Mouse (Mus musculus) embryo, embryonic 10 days (tissue): Measurements from ENCODE around the gene Neurog3.

Experiments
- DNase-seq: peaks from one replicate; pipeline ENCODE4 v3.0.0-alpha.2; 2015; ENCODE audit warnings: low spot score

Gene Neurog3

DNA sequence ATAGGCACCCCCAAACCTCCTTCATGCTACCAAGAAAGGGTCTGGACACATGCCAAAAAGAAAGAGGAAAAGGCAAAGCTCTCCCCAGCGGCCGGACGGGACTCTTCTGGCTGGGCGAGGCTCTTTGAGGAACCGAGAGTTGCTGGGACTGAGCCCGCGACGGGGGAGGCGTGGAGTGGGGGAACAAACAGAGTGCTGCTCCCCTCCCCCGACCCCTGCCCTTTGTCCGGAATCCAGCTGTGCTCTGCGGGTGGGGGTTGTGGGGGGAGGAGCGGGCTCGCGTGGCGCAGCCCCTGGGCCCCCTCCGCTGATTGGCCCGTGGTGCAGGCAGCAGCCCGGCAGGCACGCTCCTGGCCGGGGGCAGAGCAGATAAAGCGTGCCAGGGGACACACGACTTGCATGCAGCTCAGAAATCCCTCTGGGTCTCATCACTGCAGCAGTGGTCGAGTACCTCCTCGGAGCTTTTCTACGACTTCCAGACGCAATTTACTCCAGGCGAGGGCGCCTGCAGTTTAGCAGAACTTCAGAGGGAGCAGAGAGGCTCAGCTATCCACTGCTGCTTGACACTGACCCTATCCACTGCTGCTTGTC lies at the start of gene Neurog3:
Gene Neurog3 (plus strand): TSS at position 400 of the 591 bp plus-strand sequence.
- peak; percentile 56 for DNase-seq

DNA sequence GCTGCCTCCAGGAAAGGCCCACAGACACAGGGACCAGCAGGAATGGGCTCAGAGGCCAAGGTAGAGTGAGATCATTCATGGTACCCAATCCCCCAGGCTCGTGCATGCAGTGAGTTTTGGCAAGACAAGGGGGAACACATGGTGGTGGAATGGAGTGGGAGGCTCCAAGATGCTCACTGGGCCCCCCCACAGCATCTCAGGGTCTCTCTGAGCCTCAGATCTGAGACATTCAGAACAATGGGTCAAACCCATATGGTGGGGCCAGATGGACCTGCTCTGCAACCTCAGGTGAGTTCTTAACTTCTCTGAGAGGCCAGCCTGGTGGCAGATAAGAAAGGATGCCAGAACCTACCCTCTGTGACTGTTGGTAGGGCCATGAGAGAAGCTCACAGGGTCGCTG lies 46.8 kb upstream of the Neurog3 start:
- no peak for DNase-seq

DNA sequence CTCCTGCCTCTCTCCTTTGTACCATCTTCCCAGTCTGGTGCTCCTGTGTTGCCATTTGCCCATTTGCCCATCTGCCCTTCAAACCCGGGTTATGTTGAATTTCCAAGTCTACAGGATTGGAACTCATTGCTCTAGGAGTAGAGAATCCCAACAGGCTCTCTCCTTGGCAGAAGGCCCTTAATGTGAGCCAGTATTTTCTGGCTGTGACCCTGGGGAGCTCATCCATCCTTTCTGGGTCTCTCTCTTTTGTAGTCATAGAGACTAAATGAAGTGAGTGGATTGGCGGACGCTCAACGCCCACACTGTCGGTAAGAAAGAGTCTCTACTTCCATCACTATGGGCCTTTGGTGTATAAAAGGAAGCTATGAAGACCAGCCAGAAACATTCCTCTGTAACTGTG lies 46.1 kb upstream of the Neurog3 start:
- DNase-seq, result no peak

DNA sequence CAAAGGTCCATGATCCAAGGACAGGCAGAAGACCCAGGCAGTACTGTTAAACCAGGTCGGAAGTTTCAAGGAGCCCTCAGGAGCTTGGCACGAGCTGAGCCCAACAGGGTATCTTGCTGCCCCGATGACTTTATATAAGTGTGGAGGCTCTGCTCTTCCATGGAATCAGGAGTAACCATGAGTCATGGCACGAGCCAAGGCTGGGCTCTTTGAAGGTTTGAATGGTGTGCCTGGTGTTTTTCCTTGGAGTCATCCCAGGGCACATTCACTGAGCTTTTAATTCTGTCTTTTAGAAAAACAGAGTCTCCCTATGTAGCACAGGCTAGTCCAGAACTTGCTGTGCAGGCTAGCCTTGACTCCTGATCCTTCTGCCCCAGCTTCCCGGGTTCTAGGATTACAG lies 44.5 kb upstream of the Neurog3 start:
- no peak for DNase-seq

DNA sequence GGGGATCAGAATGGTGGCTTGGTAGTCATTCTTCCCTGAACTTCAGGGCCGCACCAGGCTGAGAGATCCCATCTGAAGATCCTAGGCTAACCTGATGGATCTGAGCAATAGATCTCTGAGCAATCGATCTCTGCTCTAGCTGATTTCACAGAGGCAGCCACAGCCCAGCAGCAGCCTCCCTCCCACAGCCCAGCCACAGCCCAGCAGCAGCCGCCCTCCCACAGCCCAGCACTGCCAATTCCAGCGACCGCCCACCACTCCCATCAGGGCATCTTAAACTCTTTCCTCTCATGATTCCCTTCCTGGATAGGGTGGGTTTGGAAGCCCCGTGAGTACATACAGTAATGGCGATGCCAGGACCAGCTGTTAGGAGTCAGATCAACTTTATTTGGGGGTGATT lies 43.8 kb upstream of the Neurog3 start:
- no peak for DNase-seq

DNA sequence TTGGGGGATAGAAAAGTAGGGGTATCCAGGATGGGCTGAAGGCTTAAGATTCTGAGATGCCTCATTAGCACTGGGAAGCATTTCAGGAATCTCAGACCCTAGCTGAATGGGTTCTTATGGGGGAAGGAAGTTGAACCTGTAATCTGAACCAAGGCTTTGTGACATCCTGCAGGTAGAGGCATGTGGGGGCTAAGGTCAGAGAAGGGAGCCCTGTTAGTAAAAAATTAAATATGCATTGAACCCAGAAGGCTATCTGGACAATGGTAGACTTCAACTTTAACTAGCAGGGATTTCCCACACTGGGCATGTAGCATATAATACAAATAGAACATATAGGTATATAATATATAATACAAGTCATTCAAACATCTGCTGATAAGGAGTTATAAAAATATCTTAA lies 43.4 kb upstream of the Neurog3 start:
- no peak for DNase-seq

DNA sequence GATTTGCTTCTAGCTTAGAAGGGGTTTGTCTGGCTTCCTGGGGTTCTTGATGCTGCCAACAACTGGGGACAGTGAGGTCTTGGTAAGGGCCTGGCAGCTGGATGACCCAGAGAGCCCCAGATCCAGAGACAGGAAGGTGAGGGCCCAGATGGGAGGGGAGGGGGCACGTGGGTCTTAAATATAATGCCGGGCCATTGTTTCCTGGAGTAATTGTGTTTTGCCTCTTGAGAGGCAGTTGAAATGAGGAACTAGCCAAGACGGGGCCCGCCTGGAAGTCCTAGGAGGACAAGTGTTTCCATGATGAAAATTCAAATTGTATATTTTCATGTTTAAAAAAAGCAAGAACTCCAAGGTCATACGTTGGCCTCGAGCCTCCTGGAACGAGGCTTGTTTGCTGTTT lies 39.0 kb upstream of the Neurog3 start:
- DNase-seq, result no peak

DNA sequence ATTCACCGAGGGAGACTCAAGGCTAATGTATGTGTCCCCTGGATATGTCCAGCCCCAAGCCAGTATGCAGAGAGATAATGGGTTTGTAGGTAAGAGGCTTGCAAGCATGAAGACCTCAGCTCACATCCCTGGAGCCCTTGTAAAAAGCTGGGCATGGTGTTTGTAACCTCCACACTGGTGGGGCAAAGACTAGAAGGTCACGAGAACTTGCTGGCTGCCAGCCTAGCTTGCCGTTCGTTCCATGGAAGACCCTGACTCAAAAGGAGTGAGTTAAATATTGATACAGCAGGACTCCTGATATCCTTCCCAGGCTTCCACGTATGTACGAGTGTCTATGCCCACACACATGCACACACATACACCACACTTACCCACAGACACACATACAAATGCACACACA lies 38.5 kb upstream of the Neurog3 start:
- DNase-seq, result no peak

DNA sequence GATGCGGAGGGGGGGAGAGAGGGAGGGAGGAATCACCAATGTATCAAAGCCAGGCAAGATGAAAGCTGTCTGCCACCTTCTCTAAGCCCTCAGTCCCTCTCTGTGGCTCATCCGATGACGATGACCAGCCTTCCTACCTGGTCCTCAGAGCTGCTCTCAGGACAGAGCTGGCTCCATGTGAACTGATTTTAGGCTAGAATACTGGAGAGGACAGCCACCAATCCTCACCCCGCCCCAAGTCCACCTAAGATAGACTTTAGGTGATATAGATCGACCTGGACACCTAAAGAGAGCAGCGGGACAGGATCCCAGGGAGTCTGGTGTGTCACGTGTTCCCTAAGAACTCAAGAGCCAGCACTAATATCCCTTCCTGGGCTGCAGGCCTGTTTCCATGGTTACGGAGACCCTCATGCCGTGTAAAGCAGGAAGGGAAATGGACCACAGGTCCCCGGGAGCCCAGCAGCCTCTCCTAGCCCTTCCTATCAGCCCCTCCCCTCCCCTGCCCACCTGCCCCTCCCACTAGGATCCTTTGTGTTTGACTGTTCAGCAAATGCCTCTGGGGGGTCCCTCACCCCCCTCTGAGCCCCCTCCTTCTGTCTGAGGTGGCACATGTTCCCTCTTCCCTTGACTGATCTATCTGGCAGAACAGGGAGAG lies 33.0 kb upstream of the Neurog3 start:
- DNase-seq, result peak; percentile 21

DNA sequence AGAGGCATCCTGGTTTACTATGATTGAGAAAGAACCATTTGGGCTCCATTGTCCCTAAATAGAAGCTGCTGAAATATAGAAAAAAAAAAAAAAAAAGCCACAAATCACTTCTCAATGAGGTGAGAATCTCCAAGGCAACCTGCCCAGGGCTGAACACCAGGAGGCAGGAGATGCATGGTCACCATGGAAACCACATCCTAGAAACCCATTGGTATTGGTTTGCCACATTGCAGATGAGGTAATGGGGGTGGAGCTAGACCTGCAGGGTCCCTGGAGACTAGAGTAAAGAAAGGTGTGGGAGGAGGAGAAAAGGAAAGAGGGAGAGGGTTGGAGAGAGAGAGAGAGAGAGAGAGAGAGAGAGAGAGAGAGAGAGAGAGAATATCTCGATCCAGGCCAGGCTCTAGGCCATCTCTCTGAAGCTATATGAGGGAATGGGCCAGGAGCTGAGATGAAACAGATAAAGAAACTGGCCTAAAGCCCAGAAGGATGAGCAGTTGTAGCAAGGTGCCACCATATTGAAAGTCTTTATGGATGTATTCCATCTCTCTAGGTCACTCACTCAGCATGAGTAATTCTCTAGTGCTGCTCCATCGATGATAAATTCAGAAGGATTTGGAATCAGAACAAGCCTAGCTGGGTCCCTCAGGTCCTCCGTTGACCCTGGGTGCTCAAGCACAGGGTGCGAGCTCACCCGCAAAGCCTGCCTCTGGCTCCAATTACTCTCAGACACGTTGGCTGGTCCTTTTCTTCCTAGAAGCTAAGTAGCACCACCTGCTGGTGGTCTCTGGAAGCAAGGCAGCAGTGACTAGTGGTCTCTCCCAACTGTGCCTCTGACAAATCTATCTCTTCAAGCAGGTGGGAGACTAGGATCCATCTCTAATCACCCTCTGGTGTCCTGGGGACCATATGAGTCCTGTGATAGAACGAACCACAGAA lies 31.1 kb upstream of the Neurog3 start:
- DNase-seq, result peak; percentile 90

DNA sequence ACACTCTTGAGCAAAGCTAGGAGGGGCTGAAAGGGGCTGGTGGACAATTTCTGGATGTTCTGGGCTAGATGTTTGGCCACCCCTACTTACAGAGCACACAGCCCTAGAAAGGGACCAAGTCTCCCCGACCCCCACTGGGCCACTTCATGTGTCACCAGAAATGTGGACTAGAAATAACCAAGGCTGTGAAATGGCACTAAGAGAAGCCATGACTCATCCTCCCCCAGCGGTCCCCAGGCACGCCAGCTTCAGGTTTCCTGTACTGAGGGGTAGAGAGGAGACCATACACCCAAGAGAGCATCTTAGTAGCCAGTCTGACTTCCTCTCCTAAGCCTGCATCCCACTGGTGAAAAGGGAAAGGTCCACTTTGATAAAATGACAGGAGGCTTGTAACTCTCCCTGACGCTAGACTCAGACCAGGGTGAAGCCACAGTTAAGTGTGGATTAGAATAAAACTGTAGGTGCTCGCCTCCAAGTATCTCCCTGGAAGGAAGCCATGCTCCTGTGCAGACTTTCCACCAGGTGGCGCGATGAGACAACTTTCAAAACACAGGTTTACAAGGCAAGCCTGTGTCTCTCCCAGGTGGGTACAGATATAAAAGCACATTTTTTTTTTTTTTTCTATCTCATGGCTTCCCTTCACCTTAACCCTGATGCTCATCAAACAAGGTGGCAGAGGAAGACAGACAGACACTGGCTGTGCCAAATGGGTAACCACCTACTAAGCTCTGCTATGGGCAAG lies 27.9 kb upstream of the Neurog3 start:
- DNase-seq, result peak; percentile 81

DNA sequence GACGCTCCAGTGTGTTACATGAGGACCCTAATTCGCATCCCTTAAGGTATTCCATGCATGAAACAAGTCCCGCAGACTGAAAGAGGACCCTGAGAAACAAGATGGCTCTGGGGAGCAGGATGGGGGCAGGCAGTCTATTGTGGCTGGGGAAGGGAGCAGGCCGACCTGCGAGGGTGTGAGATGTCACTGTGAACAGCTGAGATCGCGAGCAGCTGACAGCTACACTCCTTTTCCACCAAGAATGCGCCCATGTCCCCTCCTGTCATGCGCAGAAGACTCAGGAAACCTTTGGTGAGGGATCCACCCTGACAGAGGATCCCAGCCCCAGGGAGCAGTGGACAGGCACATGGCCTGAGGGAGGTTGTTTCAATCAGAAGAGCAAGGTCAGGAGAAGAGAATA lies 25.8 kb upstream of the Neurog3 start:
- no peak for DNase-seq

DNA sequence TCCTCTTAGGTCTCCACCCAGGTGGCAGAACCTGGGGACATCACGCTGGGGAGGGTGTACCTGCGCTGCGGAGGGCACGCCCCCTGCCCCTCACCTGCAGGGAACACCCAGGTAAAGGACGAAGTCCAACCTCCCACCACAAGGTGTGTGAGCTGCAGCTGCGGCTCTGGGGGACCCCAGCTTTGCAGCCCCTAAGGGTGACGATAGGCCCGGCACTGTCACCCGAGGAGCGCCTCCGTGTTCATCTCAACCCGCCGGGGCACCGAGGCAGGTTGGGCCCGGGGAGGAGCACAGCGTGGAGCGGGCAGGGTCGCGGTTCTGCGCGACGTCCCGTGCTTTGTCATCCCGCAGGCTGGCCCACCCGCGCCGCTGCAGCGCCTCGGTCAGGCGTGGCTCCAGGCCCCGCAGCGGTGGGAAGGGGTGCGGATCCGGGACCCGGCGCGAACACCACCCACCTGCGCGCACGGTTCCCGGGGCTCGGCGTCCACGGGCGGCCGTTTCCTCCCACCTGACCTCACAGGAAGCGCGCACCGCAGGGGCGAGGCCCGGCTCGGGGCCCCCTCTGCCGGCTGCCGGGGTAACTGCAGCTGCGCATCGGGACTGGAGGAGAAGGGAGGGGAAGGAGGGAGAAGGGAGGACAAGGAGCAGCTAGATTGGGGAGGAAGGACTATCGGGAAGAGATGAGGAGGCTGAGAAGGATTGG lies 22.2 kb upstream of the Neurog3 start:
- DNase-seq, result peak; percentile 62

DNA sequence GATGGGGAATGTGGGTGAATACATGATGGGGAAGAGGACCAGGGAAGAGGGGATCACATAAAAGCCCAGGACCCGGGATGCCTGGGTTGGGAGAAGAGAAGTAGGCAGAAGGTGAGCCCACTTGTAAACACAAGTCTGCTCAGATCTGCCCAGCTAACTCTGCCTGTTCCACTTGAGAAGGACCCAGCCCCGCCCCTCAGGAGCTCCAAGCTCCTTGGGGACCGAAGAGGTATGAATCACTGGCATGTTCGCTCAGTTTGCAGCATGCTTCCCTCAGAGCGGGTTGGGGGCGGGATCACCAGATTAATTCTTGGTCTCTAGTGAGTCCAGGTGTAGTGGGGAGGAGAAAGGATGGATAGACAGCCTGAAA lies 21.7 kb upstream of the Neurog3 start:
- no peak for DNase-seq

DNA sequence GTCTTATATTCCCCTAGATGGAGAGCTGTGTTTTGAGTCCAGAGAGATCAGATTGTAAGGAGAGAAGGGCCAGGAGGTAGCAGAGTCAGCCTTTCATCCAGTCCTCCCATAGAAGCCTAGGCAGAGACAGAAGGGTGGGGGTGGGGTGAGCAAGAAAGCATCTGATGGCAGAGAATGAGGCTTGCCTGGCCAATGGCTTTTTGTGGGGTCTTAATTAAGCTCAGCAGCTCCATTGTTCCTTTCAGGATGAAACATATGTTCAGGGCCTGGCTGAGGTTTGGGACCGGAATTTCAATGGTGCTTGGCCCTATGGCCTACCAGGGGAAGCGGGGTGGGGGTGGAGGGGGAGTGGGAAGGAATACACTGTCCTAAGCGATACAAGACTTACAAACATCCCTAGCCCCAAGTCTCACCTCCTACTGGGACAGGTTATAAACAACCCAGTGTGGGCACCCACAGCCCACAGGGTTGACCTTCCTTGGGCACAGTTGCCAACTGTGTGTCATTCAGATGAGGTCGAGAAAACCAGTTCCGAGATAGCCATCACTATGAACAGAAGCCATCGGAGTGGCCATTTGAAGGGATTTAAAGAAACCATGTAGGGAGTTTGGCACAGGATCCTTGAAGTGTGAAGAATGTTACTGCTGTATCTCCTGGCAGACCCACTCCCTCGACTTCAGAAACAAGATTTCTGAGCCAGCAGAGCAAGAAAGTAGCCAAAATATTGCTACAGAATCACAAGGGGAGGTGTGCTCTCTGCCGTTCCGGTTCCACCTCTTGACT lies 18.8 kb upstream of the Neurog3 start:
- DNase-seq, result no peak

DNA sequence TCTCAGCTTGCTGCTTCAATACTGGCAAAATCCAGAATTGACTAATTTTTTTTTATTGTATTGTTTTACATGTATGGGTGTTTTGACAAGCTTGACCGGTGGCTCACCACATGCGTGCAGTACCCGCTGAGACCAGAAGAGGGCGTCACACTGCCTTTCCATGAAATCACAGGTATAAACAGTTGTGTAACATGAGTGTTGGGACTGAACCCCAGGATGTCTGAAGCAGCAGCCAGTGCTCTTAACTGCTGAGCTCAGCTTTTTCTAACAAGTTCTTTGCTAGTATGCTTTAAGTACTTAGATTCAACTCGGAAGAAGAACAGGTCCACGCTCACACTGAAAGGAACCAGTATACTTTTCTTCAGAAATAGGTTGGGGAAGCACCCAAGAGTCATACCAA lies 5.8 kb upstream of the Neurog3 start:
- no peak for DNase-seq

DNA sequence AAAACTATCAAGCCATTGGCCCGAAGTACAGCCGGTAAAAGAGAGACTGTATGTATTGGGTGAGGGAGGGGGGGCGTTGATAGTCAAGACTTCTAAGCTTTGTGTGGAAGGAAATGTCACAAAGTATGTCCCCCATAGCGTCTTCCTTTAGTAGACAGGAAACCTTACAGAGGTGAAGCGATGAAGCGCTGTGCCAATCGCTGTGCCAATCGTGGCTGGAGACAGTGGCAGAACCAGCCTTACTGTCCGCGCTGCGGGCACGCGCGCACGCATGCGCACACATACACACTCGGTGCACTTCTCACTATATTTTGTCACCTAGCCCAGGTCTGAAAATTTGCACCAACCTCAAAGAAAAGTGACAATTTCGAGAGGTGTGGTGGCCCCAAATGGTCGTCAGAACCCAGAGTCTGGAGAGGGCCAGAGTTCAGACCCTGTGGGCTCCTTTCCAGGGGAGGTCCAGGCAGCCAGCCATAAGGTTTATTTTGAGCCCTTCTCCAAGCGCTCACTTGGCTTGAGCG lies 5.1 kb upstream of the Neurog3 start:
- no peak for DNase-seq

DNA sequence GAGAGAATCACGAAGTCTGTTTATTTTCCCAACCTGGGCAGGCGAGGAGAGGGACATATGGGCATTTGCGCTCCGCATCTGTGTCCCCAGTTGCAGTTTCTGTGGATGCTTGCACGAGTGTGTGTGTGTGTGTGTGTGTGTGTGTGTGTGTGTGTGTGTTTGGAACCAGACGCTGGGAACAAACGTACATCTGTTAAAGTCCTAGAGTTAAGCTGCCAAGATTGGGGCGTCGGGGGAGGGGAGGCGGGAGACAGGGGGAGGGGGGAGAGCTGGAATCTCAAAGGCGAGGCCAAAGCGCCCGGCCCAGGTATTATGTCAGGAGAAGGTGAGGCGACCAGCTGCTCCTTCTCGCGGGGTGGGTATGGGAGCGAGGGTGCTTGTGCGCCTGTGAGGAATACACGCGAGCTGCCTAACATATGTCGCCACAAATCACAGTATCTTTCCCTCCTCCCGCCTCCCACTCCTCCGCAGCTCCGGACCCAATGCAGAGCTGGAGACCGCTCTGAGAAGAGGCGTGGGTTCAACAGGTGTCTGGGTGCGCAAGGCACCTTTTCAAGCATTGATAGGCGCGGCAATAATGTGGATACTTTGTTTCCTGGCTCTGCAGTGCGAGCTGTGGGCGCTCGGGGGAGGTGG lies 4.5 kb upstream of the Neurog3 start:
- no peak for DNase-seq

DNA sequence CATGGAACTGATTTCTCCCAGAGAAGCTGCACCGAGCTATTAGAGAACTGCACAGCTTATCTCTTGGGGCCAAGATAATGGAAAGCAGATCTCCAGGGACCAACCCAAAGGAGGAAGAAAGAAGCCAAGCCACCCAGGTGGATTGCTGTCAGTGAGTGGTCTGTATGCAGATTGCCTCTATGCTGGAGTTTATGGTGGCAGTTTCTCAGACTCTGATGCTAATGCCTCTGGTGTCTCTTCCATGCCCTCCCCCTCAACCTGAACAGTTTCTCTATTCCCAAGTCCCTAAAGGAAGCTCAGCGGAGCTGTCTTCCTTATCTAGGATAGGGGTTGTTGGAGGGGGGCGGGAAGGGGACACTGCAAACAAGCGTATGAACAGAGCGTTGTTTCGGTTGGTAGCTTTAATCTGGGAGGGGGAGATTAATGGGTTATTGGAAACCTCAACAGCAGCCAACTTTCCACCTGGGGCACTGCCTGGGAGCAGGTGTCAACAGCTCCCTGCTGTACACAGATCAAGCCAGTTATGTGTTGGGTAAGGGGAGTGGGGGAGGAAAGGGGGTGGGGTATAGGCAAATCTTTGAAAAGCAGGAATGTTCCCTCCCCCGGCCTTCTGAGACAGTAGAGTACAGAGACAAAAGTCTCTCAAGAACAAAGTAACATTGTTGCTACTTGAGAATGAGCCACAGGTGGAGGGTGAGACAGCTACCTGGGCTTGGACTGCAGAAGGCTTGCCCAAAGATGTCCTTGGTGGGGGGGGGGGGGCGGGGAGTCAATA lies 3.0 kb downstream of the Neurog3 start:
- DNase-seq, result no peak

DNA sequence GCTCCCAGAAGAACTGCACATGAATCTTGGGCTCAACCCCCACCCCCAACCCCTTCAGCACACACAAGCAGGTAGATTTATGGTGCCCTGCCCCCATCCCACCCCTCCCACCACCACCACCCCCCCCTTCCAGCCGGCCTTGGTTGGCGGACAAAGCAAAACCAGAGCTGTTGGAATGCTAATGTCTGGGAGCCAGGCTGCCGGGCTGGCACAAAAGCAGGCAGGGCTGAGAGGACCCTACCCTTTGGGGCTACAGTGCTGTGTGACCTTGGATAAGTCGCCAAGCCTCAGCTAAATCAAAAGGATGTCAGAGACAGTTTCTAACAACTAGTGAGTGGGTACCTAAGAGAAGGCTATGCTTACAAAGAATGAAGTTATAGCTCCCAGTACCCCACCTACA lies 4.3 kb downstream of the Neurog3 start:
- no peak for DNase-seq
